Comparison of ENCODE assay signal across 30 mouse cellular contexts in the genomic region with DNA sequence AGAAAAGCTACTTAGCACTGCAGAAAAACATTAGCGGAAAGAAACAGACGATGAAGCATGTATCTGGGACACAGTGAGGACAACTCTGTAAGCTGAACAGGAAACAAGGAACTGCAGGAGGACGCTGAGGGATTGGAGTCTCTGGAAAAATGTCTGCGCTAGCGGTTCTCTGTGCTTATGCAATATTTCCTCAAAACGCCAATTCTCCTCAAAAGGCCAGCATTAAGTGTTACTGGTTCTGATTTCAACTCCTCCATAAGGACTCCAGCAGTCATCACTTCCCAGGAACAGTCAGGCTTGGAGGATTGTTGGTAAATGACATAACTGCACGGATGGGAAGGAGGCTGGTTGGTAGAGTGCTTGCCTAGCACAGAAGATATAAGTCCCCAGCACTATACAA. TPM values are rescaled to one million over a fixed set of nuclear protein-coding genes. Genes with fewer than 3 reads are reported as not detected.
DNase-seq lines count a peak whose midpoint lies in the region; ATAC-seq and TF ChIP-seq lines count a peak whose summit lies in the region.
"Had no signal": no experiment of that assay in that cellular context is flagged by ENCODE, and none has a peak within 500 bp of the region (broad histone marks: within the 10 kb centered on the region; RNA-seq: fewer than 3 reads in every experiment).

No protein-coding gene starts in this region.

- H3K27ac ChIP-seq in lung, embryonic 14.5 days (ENCODE audit: low read depth) = no peak overlapping the region
- H3K27ac ChIP-seq in spleen, adult 2 months (ENCODE audit: insufficient read depth, low read length) = peak overlapping the region; percentile 95; the same call in 1 of the 2 replicates
- H3K27ac ChIP-seq: embryonic facial prominence, embryonic 13.5 days; forebrain, embryonic 10.5 days; heart, embryonic 15.5 days; hindbrain, embryonic 12.5 days; hindbrain, postnatal 0 days; intestine, embryonic 15.5 days; kidney, postnatal 0 days; limb, embryonic 10.5 days; limb, embryonic 15.5 days; midbrain, embryonic 15.5 days; neural tube, embryonic 12.5 days had no signal

- H3K9me3 ChIP-seq in lung, embryonic 14.5 days (ENCODE audit: low read depth, low read length) = no peaks in the 10 kb centered on the region
- H3K9me3 ChIP-seq: embryonic facial prominence, embryonic 13.5 days; forebrain, embryonic 10.5 days; G1E; heart, embryonic 10.5 days; heart, embryonic 15.5 days; hindbrain, embryonic 12.5 days; intestine, embryonic 15.5 days; limb, embryonic 10.5 days; limb, embryonic 15.5 days; midbrain, embryonic 15.5 days; neural tube, embryonic 12.5 days had no signal

- H3K9ac ChIP-seq in lung, embryonic 14.5 days = peak overlapping the region; percentile 13; the same call in 1 of the 2 replicates
- H3K9ac ChIP-seq: embryonic facial prominence, embryonic 13.5 days; heart, embryonic 15.5 days; hindbrain, embryonic 12.5 days; intestine, embryonic 15.5 days; limb, embryonic 15.5 days; midbrain, embryonic 15.5 days; neural tube, embryonic 12.5 days had no signal

- H3K4me2 ChIP-seq in lung, embryonic 14.5 days = no peak overlapping the region
- H3K4me2 ChIP-seq: embryonic facial prominence, embryonic 13.5 days; heart, embryonic 15.5 days; hindbrain, embryonic 12.5 days; intestine, embryonic 15.5 days; limb, embryonic 15.5 days; midbrain, embryonic 15.5 days; neural tube, embryonic 12.5 days had no signal

- no peaks in the 10 kb centered on the region for H3K36me3 ChIP-seq in lung, embryonic 14.5 days (ENCODE audit: insufficient read depth)
- peaks cover 1% of the 10 kb centered on the region; the same call in 1 of the 2 replicates for H3K36me3 ChIP-seq in spleen, adult 2 months (ENCODE audit: control insufficient read depth, insufficient read depth, low read length)
- H3K36me3 ChIP-seq: embryonic facial prominence, embryonic 13.5 days; heart, embryonic 15.5 days; hindbrain, embryonic 12.5 days; intestine, embryonic 15.5 days; limb, embryonic 15.5 days; midbrain, embryonic 15.5 days; neural tube, embryonic 12.5 days had no signal

- no peaks in the 10 kb centered on the region; the same call in 1 of the 2 replicates for H3K4me1 ChIP-seq in lung, embryonic 14.5 days (ENCODE audit: insufficient read depth)
- peaks cover 14% of the 10 kb centered on the region; the same call in 1 of the 2 replicates for H3K4me1 ChIP-seq in lung, adult 2 months (ENCODE audit: control insufficient read depth, insufficient read depth, low read length)
- peaks cover 18% of the 10 kb centered on the region for H3K4me1 ChIP-seq in spleen, adult 2 months (ENCODE audit: control insufficient read depth, insufficient read depth, insufficient read length)
- H3K4me1 ChIP-seq: midbrain, embryonic 15.5 days had no signal

- TF ChIP-seq CTCF in lung, embryonic 14.5 days (IDR thresholded peaks at IDR 0.05; ENCODE audit: low read depth) = no peak
- no peak for TF ChIP-seq CTCF in lung, adult 2 months (IDR thresholded peaks at IDR 0.05; ENCODE audit: insufficient read depth, low read length)
- TF ChIP-seq CTCF in spleen, adult 2 months (IDR thresholded peaks at IDR 0.05; ENCODE audit: extremely low read depth, insufficient read depth, insufficient read length, insufficient replicate concordance) = no peak

- ATAC-seq in lung, embryonic 14.5 days (ENCODE audit: insufficient read depth) = no peak
- ATAC-seq: forebrain, embryonic 16.5 days; hindbrain, postnatal 0 days; intestine, embryonic 15.5 days; midbrain, embryonic 15.5 days had no signal

- no peak overlapping the region for H3K4me3 ChIP-seq in lung, embryonic 14.5 days (ENCODE audit: low read depth, low read length)
- H3K4me3 ChIP-seq in lung, adult 2 months (replicated peaks; ENCODE audit: extremely low read depth, low read depth, low read length) = no peak overlapping the region
- H3K4me3 ChIP-seq in spleen, adult 2 months (ENCODE audit: extremely low read depth, insufficient read depth, insufficient read length) = no peak overlapping the region
- H3K4me3 ChIP-seq: embryonic facial prominence, embryonic 13.5 days; forebrain, embryonic 10.5 days; heart, embryonic 10.5 days; heart, embryonic 15.5 days; hindbrain, embryonic 12.5 days; intestine, embryonic 15.5 days; limb, embryonic 10.5 days; limb, embryonic 15.5 days; midbrain, embryonic 15.5 days; neural tube, embryonic 12.5 days had no signal

- DNase-seq in heart, adult 11 months = peak; percentile 93
- no peak for DNase-seq in heart, adult 8-10 months (ENCODE audit: low spot score)
- peak; percentile 9 for DNase-seq in lung, embryonic 14.5 days
- DNase-seq in lung, adult 2 months = no peak
- no peak for DNase-seq in spleen, adult 2 months (ENCODE audit: low read depth in 1 of 2, low spot score in 2 of 2)
- no peak for DNase-seq in spleen, adult 18-20 months
- no peak for DNase-seq in layer of hippocampus, adult 18-20 months (ENCODE audit: low spot score in 2 of 2)
- DNase-seq: adrenal gland, adult 8-10 months; cerebellum, adult 18-20 months; cerebellum, postnatal 10 days; gastrocnemius, postnatal 10 days; kidney, adult 8-10 months; layer of hippocampus, adult 9-11 months; right cerebral cortex, adult 18-20 months; thymus, adult 2 months; thymus, postnatal 4 days had no signal

- WGBS in lung, embryonic 14.5 days = 78% methylated on average over 7 of the region's 7 CpGs
- 66% methylated on average over 7 of the region's 7 CpGs for WGBS in lung, adult 2 months
- WGBS in spleen, adult 2 months = 82% methylated on average over 7 of the region's 7 CpGs

- TF ChIP-seq POLR2A in lung, adult 2 months (IDR thresholded peaks at IDR 0.05; ENCODE audit: borderline replicate concordance, extremely low read depth, low read depth, low read length) = no peak
- no peak for TF ChIP-seq POLR2A in spleen, adult 2 months (IDR thresholded peaks at IDR 0.05; ENCODE audit: low read depth, low read length)

- no peaks in the 10 kb centered on the region for H3K27me3 ChIP-seq in lung, embryonic 14.5 days (ENCODE audit: insufficient read depth, low read length)
- no peaks in the 10 kb centered on the region for H3K27me3 ChIP-seq in spleen, adult 2 months (ENCODE audit: control insufficient read depth, insufficient read depth, low read length)
- H3K27me3 ChIP-seq: embryonic facial prominence, embryonic 13.5 days; heart, embryonic 15.5 days; hindbrain, embryonic 12.5 days; intestine, embryonic 15.5 days; limb, embryonic 15.5 days; midbrain, embryonic 15.5 days; neural tube, embryonic 12.5 days had no signal

RNA-seq across cellular contexts. Expression of gene Snx8, which starts 7.9 kb away (rescaled TPM):
- 10 to 100 TPM; 17.1 to 18.4 (median 18.1) TPM for total RNA-seq in heart, adult 8-10 months (2022)
- polyA plus RNA-seq in lung, embryonic 14.5 days (2014; fragmentation: Nextera tagmentation; extraction: Ambion mirVana) = 8.3 and 9.5 TPM in 2 replicates
- polyA plus RNA-seq in lung, adult 2 months (2012; rRNA removed) = 18.7 and 20.0 TPM in 2 replicates
- polyA plus RNA-seq in spleen, adult 2 months (2012; rRNA removed) = 42.3 and 44.9 TPM in 2 replicates
- 10 to 100 TPM; 11.3 to 12.2 TPM for total RNA-seq in layer of hippocampus, adult 18-20 months (2021)

RNA-seq across cellular contexts. Expression of gene Eif3b, which starts 38.0 kb away (rescaled TPM):
- total RNA-seq in heart, adult 8-10 months (2022) = 10 to 100 TPM; 93.0 to 97.3 (median 95.6) TPM
- polyA plus RNA-seq in lung, embryonic 14.5 days (2014; fragmentation: Nextera tagmentation; extraction: Ambion mirVana) = 172 and 184 TPM in 2 replicates
- 83.0 and 86.2 TPM in 2 replicates for polyA plus RNA-seq in lung, adult 2 months (2012; rRNA removed)
- polyA plus RNA-seq in spleen, adult 2 months (2012; rRNA removed) = 72.1 and 74.3 TPM in 2 replicates
- 10 to 100 TPM; 90.4 to 96.3 TPM for total RNA-seq in layer of hippocampus, adult 18-20 months (2021)

RNA-seq across cellular contexts. Expression of gene Mrm2, which starts 49.5 kb away (rescaled TPM):
- total RNA-seq in heart, adult 8-10 months (2022) = 10 to 100 TPM; 11.3 to 16.0 (median 14.6) TPM
- 18.3 and 19.9 TPM in 2 replicates for polyA plus RNA-seq in lung, embryonic 14.5 days (2014; fragmentation: Nextera tagmentation; extraction: Ambion mirVana)
- polyA plus RNA-seq in lung, adult 2 months (2012; rRNA removed) = 5.4 and 7.4 TPM in 2 replicates
- polyA plus RNA-seq in spleen, adult 2 months (2012; rRNA removed) = 3.7 and 4.1 TPM in 2 replicates
- 10 to 100 TPM in 1 of 2 experiments, 1 to 10 TPM in 1; 9.0 to 11.8 TPM for total RNA-seq in layer of hippocampus, adult 18-20 months (2021)

RNA-seq across cellular contexts. Expression of gene Nudt1, which starts 59.7 kb away (rescaled TPM):
- 10 to 100 TPM in 2 of 4 experiments, 1 to 10 TPM in 2; 9.4 to 11.1 (median 10.1) TPM for total RNA-seq in heart, adult 8-10 months (2022)
- polyA plus RNA-seq in lung, embryonic 14.5 days (2014; fragmentation: Nextera tagmentation; extraction: Ambion mirVana) = 44.2 and 47.5 TPM in 2 replicates
- polyA plus RNA-seq in lung, adult 2 months (2012; rRNA removed) = 6.2 and 7.9 TPM in 2 replicates
- polyA plus RNA-seq in spleen, adult 2 months (2012; rRNA removed) = 4.5 and 4.7 TPM in 2 replicates
- total RNA-seq in layer of hippocampus, adult 18-20 months (2021) = 1 to 10 TPM; 4.0 to 5.1 TPM

RNA-seq across cellular contexts. Expression of gene Mad1l1, which starts 59.8 kb away (rescaled TPM):
- total RNA-seq in heart, adult 8-10 months (2022) = 10 to 100 TPM in 2 of 4 experiments, 1 to 10 TPM in 2; 9.0 to 11.3 (median 10.4) TPM
- 52.6 and 61.6 TPM in 2 replicates for polyA plus RNA-seq in lung, embryonic 14.5 days (2014; fragmentation: Nextera tagmentation; extraction: Ambion mirVana)
- 18.9 and 21.6 TPM in 2 replicates for polyA plus RNA-seq in lung, adult 2 months (2012; rRNA removed)
- 18.3 and 22.3 TPM in 2 replicates for polyA plus RNA-seq in spleen, adult 2 months (2012; rRNA removed)
- 10 to 100 TPM; 14.1 to 16.9 TPM for total RNA-seq in layer of hippocampus, adult 18-20 months (2021)

Comparison
In these comparisons a context has a peak if more than half of its experiments do, and no peak if none do; other contexts are left out.
1. DNase-seq: peak in heart, adult 11 months (single experiment) and lung, embryonic 14.5 days (single experiment); none in heart, adult 8-10 months (single experiment), lung, adult 2 months (single experiment), spleen, adult 2 months (0 of 2), spleen, adult 18-20 months (0 of 2) and layer of hippocampus, adult 18-20 months (0 of 2).